In genomic region chr15:96288836-96289390, GRCm38 (mm10) we compare ENCODE assay signal across 8 mouse cellular contexts. TPM values are rescaled to one million over a fixed set of nuclear protein-coding genes. Genes with fewer than 3 reads are reported as not detected.
DNase-seq lines count a peak whose midpoint lies in the region; ATAC-seq lines count a peak whose summit lies in the region.

No protein-coding gene starts in this region.

- H3K9ac ChIP-seq in forebrain, embryonic 13.5 days: peak overlapping the region; percentile 100
- peak overlapping the region; percentile 94 for H3K9ac ChIP-seq in liver, embryonic 15.5 days

- H3K9me3 ChIP-seq in forebrain, embryonic 13.5 days (replicated peaks): no peaks in the 10 kb centered on the region
- no peaks in the 10 kb centered on the region for H3K9me3 ChIP-seq in liver, embryonic 15.5 days (replicated peaks)

- no peak for ATAC-seq in forebrain, embryonic 13.5 days
- no peak for ATAC-seq in liver, embryonic 15.5 days (ENCODE audit: insufficient read depth)

- WGBS in forebrain, embryonic 13.5 days: 2% methylated on average over 9 of the region's 9 CpGs
- 6% methylated on average over 9 of the region's 9 CpGs for WGBS in liver, embryonic 15.5 days (ENCODE audit: insufficient replicate concordance)

- peak overlapping the region; percentile 88 for H3K4me2 ChIP-seq in forebrain, embryonic 13.5 days
- H3K4me2 ChIP-seq in liver, embryonic 15.5 days: peak overlapping the region; percentile 95

- peaks cover 17% of the 10 kb centered on the region for H3K4me1 ChIP-seq in forebrain, embryonic 13.5 days
- peaks cover 39% of the 10 kb centered on the region for H3K4me1 ChIP-seq in liver, embryonic 15.5 days (replicated peaks)

- H3K36me3 ChIP-seq in forebrain, embryonic 13.5 days (ENCODE audit: poor library complexity, severe bottlenecking): no peaks in the 10 kb centered on the region
- H3K36me3 ChIP-seq in liver, embryonic 15.5 days (replicated peaks): peaks cover 9% of the 10 kb centered on the region

- peak overlapping the region; percentile 95 for H3K4me3 ChIP-seq in forebrain, embryonic 13.5 days
- H3K4me3 ChIP-seq in liver, embryonic 15.5 days (replicated peaks): peak overlapping the region; percentile 93

- no peaks in the 10 kb centered on the region for H3K27me3 ChIP-seq in forebrain, embryonic 13.5 days
- no peaks in the 10 kb centered on the region for H3K27me3 ChIP-seq in liver, embryonic 15.5 days

- DNase-seq in embryo, embryonic 10.5 days (ENCODE audit: low spot score): peak; percentile 46
- DNase-seq in embryo, embryonic 11 days: no peak
- peak; percentile 12 to 15 for DNase-seq in B cell, adult 2 months
- DNase-seq in right cerebral cortex, postnatal 25 days: no peak
- no peak for DNase-seq in urinary bladder, adult 18-20 months (ENCODE audit: low spot score in 2 of 2)
- no peak for DNase-seq in frontal cortex, postnatal 10 days (ENCODE audit: low spot score in 2 of 2)

- peak overlapping the region; percentile 100 for H3K27ac ChIP-seq in forebrain, embryonic 13.5 days
- H3K27ac ChIP-seq in liver, embryonic 15.5 days (replicated peaks): peak overlapping the region; percentile 98

RNA-seq across cellular contexts. Expression of gene Arid2, which starts 1.6 kb away (rescaled TPM):
- 28.9 and 32.4 TPM in 2 replicates for polyA plus RNA-seq in forebrain, embryonic 13.5 days (2015; fragmentation: Nextera tagmentation; extraction: Ambion mirVana)
- polyA plus RNA-seq in liver, embryonic 15.5 days (2015; fragmentation: Nextera tagmentation; extraction: Ambion mirVana): 7.5 and 8.0 TPM in 2 replicates

Comparison
In these comparisons a context has a peak if more than half of its experiments do, and no peak if none do; other contexts are left out.
1. DNase-seq: peak in embryo, embryonic 10.5 days (single experiment) and B cell, adult 2 months (2 of 2); none in embryo, embryonic 11 days (single experiment), right cerebral cortex, postnatal 25 days (single experiment), urinary bladder, adult 18-20 months (0 of 2) and frontal cortex, postnatal 10 days (0 of 2).